Mouse (Mus musculus) brown adipose tissue, adult 24 weeks (tissue): Measurements from ENCODE around the gene Arhgef19. TPM values are rescaled to one million over a fixed set of nuclear protein-coding genes. Genes with fewer than 3 reads are reported as not detected.

Experiments used
- H3K27ac ChIP-seq: fragments of 200-500 bp; replicated peaks from 2 replicates; pipeline ENCODE4 v1.5.1; 2012; ENCODE audit warnings: low read depth, mild to moderate bottlenecking, low read length
- H3K4me1 ChIP-seq: fragments of 200-500 bp; 2 replicates; pipeline ENCODE4 v1.6.1; 2012; ENCODE audit warnings: low read length, mixed read lengths; ENCODE audit not compliant: control insufficient read depth, insufficient read depth, insufficient read length
- H3K4me3 ChIP-seq: fragments of 200-500 bp; 2 replicates; pipeline ENCODE4 v1.5.1; 2012; ENCODE audit warnings: low read depth, mild to moderate bottlenecking, low read length, moderate library complexity; ENCODE audit not compliant: insufficient read depth
- polyA plus RNA-seq: library from polyadenylated mRNA; stranded (reverse); fragments of >200 nt; gene quantifications from 2 replicates; pipeline ENCODE4 v1.2.4, GENCODE M21; 2012; ENCODE audit not compliant: missing spikeins, insufficient read depth, insufficient read length

The Arhgef19 gene
- polyA plus RNA-seq, 1 experiment, result 3.2 TPM

DNA sequence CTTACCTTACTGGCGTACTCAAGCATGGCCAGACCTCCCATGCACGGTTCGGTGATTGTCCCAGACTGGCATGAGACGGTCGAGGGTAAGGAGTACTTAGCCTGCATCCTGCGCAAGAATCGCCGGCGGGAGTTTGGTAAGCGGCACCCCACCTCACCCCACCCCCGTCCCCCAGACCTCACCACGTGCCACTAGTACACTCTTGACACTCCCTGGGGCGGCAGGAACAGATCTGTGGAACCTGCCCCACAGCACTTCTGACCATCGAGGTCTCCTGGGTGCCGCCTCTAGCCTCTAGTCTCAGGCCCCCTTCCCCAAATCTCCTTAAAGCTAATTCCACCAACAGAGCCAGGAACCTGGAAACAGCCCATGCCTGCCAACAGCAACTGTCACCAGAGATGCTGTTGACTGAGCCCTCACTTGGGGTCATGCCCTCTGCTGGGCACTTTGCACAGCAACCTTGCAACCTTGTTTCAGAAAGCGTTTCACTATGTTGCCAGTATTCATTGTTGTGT lies 24.9 kb upstream of the Arhgef19 start:
- Histone ChIP-seq H3K4me3 (peak overlapping the region; percentile 69), H3K27ac (no peak overlapping the region)

DNA sequence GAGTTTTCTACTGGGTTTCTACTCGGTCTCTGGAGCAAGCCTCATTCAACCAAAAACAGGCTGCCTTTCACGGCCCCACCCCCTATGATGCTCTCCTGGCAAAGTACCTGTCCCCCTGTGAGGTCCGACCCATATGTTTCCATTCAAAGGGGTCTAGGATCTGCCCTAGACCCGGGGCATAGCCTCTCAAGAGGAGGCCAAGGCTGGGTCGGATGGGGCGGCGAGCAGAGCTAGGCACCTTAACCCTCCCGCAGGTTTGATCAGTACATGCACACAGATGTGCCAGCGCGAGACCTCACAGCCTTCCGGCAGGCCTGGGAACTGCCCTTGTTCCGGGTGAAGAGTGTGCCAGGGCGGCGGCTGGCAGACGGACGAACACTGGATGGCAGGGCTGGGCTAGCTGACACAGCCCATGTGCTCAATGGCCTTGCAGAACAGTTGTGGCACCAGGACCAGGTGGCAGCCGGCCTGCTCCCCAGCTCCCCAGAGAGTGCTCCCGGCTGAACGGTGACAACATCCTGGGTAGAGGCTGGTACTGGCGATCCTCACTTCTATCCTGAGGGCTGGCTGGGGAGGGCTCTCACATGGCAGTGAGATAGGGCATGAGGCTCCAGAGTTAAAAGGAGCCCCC lies 19.6 kb upstream of the Arhgef19 start:
- Histone ChIP-seq H3K27ac (no peak overlapping the region), H3K4me1 (no peaks in the 10 kb centered on the region), H3K4me3 (no peak overlapping the region)

More for the DNA sequence above, 24.9 kb upstream of the Arhgef19 start:
- H3K4me1 ChIP-seq, result peaks cover 4% of the 10 kb centered on the region; the same call in 1 of the 2 replicates

DNA sequence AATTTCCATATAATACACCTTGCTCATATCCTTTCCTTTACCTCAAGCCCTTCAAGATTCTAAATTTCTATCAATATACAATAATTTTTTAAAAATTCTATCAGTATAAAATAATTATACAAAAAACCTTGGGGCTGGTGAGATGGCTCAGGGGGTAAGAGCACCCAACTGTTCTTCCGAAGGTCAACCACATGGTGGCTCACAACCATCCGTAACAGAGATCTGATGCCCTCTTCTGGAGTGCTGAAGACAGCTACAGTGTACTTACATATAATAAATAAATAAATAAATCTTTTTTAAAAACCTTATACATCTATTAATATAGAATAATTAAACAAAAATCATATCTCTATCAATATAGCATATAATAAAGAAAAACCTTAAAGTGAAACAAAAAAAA lies 17.5 kb upstream of the Arhgef19 start:
- H3K4me3 ChIP-seq, result no peak overlapping the region
- H3K4me1 ChIP-seq, result no peaks in the 10 kb centered on the region
- H3K27ac ChIP-seq, result no peak overlapping the region

DNA sequence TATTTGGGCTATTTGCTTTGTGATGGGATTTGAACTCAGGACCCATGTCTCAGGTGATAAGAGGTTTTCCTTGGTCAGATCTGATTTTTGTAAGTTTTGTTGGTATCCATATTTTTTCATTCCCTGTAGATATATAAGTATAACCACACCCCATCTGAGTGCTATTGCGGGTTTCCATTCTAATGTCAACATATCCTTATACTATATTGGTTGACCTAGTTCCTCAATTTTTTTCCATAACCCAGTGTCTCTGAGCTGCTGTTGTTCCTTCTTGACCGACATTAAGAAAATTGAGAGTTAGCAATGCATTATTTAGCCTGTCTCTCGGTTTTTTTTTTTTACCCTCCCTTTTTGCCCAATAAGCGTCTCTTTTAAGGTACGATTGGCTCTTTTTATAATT lies 16.5 kb upstream of the Arhgef19 start:
- no peak overlapping the region for H3K4me3 ChIP-seq
- H3K4me1 ChIP-seq, result no peaks in the 10 kb centered on the region
- H3K27ac ChIP-seq, result no peak overlapping the region

DNA sequence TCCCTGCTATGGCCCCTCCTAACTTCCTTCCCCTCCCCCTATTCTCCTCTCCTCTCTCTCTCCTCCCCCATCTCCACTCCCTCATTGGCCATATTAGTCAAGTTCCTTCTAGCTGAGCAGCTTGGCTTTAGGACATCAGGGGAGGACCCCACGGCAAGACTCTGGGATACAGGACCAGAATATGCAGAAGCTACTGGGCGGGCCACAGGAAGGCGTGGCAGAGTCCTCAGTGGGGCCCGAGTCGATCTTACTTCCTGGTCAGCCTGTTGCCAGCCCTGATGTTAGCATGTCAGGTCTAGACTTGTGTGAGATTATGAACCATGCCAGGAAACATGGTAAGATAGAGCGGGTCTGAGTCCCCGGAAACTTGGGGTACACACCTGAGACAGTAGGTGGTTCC lies 10.6 kb upstream of the Arhgef19 start:
- Histone ChIP-seq H3K4me1 (no peaks in the 10 kb centered on the region), H3K4me3 (no peak overlapping the region)

DNA sequence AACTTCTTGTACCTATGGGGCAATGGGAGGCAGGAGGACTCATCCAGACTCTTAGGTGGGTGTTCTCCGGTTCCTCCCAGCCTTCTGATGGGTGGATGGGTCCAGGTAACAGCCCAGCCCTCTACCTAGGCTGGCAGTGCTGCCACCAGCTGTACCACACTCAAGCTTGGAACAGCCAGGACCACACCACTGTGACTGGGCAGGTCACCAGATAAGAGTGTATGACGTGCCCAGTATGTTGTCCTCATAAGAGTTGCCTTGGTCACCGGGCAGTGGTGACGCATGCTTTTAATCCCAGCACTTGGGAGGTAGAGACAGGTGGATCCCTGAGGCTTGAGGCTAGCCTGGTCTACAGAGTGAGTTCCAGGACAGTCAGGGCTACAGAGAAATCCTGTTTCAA lies 6.1 kb upstream of the Arhgef19 start:
- H3K4me1 ChIP-seq, result no peaks in the 10 kb centered on the region
- no peak overlapping the region for H3K4me3 ChIP-seq
- no peak overlapping the region for H3K27ac ChIP-seq

More for the DNA sequence above, 10.6 kb upstream of the Arhgef19 start:
- no peak overlapping the region for H3K27ac ChIP-seq

DNA sequence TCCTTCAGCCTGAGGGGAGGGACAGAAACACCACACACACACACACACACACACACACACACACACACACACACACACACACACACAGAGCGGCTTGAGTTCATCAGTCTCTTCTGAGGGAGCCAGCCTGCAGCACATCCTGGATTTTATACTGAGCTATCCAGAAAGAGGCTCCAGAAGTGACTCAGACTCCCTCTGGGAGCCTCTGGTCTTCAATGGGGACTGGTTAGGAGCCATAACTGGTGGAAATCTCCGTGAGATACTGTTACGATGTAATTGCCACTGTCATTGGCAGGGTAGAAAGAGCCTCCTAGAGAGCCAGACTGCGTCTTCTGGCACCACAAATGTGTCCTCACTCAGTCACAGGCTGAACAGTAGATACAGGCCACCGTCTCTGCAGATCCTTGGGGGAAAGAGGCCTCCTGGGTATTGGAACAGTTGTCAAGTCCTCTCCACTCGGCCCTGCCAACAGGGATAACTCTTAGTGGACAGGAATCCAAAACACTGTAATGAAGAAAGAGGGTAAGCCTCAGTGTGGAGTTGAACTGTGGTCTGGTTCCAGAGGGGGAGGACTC lies 3.7 kb upstream of the Arhgef19 start:
- no peak overlapping the region for H3K4me3 ChIP-seq
- H3K27ac ChIP-seq, result no peak overlapping the region
- H3K4me1 ChIP-seq, result peaks cover 11% of the 10 kb centered on the region

DNA sequence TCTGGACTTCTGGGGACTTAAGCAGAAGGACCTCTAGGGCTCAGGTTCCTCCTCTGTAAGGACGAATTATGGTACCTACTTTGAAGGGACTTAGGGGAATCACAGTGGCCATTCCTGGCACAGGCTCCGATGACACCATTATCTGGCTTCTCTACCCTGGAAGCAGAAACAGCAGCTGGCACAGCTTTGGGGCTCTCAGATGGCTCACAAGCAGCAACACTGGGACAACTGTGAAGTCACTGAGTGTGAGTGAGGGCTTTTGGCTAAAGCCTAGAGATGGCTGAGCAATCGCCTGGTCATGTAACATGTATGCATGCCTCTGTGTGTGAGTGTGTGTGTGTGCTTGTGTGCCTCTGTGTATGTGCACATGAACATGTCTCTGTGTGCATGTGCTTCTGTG lies 2.4 kb upstream of the Arhgef19 start:
- Histone ChIP-seq H3K4me3 (no peak overlapping the region), H3K4me1 (peaks cover 15% of the 10 kb centered on the region), H3K27ac (no peak overlapping the region)

DNA sequence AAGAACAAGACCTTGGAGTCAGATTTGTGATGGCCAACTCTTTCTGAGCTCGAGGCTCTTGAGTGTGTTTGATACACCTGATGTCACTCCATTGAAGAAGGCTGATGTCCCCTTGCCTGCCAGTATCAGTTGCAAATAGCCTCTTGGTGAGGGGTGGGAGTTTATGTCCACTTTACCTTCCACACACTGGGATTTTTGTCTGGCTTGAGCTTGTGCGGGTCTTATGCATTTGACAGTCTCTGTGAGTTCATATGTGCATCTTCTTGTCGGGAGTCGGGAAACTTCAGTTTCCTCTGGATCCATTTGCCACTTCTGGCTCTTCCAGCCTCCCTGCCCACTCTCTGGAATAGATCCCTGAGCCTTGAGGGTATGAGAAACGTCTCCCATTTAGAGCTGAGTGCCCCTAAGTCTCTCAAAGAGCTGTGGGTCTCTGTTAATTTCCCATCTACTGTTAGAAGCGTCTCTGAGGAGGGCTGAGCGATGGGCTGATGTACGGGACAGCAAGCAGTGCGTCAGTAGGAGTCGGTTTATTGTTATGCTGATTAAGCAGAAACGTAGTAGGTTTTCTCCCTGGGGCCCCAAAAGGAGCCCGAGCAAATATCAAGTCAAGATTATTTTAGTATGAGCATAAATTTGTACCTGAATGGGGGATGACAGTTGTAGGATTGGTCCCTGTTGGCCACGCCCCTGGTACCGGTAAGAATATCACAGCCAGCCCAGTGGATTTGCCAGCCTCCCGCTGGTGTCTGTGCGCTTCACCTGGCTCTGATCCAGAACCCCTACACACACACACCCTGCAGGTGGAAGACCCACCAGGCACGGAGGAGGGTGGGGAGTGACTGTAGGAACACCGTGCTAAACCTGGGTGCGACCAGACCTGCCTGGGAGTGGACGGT lies 559 bp upstream of the Arhgef19 start:
- H3K27ac ChIP-seq, result no peak overlapping the region
- H3K4me3 ChIP-seq, result peak overlapping the region; percentile 31; the same call in 1 of the 2 replicates
- H3K4me1 ChIP-seq, result peaks cover 19% of the 10 kb centered on the region

DNA sequence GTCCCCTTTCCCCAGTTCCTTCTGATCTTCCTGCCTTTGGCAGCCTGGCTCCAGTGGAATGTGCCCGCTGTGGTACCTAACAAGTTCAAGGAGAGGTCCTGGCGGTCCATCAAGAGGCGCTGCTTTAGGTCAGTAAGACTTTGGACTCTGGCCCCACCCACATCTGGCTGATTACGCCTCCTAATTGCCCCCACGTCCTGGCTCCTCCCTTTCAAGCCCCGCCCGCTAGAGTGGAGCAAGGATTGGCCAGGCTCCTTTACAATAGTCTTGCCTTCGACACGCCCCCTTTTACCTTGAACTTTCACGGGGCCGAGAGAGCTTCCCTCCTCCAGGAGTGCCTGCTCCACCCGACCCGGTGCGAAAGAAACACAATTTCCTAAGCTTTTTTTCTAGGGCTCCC lies 1.3 kb downstream of the Arhgef19 start:
- Histone ChIP-seq H3K27ac (no peak overlapping the region), H3K4me3 (no peak overlapping the region), H3K4me1 (peaks cover 19% of the 10 kb centered on the region)

DNA sequence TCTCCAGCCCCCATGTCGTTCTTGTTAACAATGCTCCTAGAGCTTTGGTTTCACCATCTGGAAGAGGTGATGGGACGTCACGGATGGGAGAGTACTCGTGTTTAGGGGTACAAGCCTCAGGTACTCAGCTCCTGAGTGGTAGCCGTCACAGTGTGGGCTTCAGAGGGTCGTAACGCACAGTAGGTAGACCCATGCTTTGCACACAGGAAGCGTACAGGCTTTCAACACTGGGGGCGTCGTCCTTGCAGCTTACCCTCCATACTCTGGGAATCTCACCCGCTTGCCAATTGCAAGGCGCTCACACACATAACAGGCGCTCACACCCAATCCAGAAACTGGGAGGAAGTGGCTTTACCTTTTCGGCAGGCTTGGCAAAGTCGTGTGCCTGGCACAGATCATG lies 2.6 kb downstream of the Arhgef19 start:
- Histone ChIP-seq H3K4me3 (no peak overlapping the region), H3K27ac (no peak overlapping the region), H3K4me1 (peaks cover 19% of the 10 kb centered on the region)

DNA sequence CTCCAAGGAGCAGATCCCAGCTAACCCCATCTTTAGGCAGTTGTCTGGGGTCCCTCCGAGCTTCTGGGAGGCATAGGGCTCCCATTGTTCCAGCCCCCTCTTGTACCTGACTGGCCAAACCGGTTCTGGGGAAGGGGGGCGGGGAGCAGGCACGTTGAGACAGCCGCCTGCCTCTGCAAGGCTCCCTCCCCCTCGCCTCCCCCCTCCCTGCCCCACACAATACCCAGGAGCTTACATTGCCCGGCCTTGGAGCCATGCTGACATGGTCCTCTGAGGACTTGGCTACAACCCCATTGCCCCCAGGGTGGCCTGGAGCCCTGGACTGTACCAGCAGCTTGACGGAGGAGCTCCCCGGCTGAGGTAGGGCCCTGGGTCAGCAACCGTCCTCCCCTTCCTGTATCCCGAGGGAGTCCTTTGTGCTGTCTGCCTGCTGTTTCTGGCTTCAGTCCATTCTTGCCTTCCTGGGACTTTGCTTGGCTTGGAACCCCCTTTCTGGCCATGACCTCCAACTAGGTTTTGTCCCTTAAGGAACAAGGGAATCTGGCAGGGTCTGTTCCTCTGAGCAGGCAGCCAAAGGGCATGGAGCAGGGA lies 3.4 kb downstream of the Arhgef19 start:
- Histone ChIP-seq H3K4me3 (no peak overlapping the region), H3K4me1 (peaks cover 19% of the 10 kb centered on the region), H3K27ac (no peak overlapping the region)

DNA sequence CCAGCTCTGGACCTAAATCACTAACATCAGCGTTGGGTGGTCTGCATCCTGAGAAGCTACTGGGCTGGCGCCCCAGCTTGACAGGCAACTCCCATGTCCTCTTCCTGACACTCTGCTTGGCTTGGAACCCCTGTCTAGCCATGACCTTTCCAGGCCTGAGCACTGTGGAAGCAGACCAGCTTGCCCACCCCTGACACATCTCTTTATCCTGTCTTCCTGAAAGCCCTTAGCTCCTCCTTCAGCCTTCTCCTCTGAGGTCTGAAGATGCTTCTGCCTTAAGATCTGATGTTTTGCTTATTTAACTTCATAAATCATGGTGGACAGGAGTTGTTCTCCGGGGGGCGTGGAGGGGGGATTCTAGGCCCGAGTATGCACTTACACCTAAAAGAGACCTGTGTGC lies 4.3 kb downstream of the Arhgef19 start:
- peaks cover 19% of the 10 kb centered on the region for H3K4me1 ChIP-seq
- no peak overlapping the region for H3K27ac ChIP-seq
- H3K4me3 ChIP-seq, result no peak overlapping the region

DNA sequence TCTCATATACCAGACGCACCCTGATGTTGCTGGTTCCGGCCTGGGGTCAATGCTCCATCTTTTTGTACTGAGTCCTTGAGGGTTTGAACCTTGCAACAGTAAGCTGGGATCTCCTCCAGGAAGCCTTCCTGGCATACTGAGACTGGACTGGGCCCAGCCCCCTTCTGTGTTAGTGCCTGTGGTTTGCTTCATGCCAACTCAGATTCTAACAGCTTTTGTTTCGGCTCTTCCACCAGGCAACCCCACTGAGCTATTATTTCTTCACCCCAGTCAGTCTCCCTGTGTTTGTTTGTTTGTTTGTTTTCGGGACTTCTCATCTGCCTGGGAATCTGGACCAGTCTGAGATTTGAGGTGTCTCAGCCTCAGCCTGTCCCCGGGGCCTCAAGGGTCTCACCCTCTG lies 5.1 kb downstream of the Arhgef19 start:
- H3K4me3 ChIP-seq, result no peak overlapping the region
- peaks cover 17% of the 10 kb centered on the region for H3K4me1 ChIP-seq
- H3K27ac ChIP-seq, result no peak overlapping the region

DNA sequence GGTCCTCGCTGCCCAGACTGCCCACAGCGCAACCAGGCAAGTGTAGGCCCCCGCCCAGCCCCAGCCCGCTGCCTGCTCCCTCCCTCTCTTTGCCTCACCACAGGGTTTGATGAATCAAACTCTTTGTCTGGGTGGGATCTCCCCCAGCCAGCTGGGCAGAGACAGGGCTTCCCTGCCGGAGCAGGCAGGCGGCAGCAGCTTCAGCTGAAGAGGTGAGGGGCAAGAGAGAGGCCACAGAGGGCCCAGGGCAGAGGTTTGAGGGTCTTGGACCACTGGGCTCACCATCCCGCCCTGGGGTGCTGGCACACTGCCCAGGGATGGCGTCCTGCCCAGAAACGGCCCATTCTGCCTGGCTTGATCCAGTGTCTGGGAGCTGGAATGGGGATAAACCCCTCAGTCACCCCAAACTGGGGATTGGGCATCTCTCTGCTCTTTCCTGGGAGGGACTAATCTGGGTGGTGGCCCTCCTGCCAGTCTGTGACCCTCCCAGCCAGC lies 5.7 kb downstream of the Arhgef19 start:
- peaks cover 12% of the 10 kb centered on the region for H3K4me1 ChIP-seq
- no peak overlapping the region for H3K4me3 ChIP-seq
- H3K27ac ChIP-seq, result no peak overlapping the region
